Mouse (Mus musculus) frontal cortex, adult 2 months (tissue): ENCODE results near the gene Nit1. TPM values are rescaled to one million over a fixed set of nuclear protein-coding genes. Genes with fewer than 3 reads are reported as not detected.

Source experiments
- DNase-seq, 2 experiments: peaks; one replicate each; pipeline ENCODE4 v3.0.0; 2022; ENCODE audit warnings: low spot score in 1 of 2; ENCODE audit errors: extremely low spot score in 1 of 2
- polyA plus RNA-seq: library from polyadenylated mRNA; depleted of rRNA; stranded (reverse); fragments of >200 nt; gene quantifications from 2 replicates; pipeline ENCODE4 v1.2.3, GENCODE M21; 2012; rRNA removed

The Nit1 gene
- polyA plus RNA-seq, 1 experiment, result 71.3 TPM

GRCm38 (mm10) chr1:171295063-171295402 is 50.4 kb downstream of the Nit1 start:
- no peak for DNase-seq

GRCm38 (mm10) chr1:171294298-171295062 is 51.0 kb downstream of the Nit1 start, which contains the start of gene Ufc1:
Gene Ufc1 (minus strand): TSS chr1:171295024.
- DNase-seq, result peak; percentile 68 to 86

- no peak for DNase-seq
These were observed 51.5 kb downstream of the Nit1 start for GRCm38 (mm10) chr1:171293906-171294297.

- DNase-seq, result no peak
These were observed 52.1 kb downstream of the Nit1 start for GRCm38 (mm10) chr1:171293351-171293750.

- no peak for DNase-seq
These were observed 57.1 kb downstream of the Nit1 start for GRCm38 (mm10) chr1:171288328-171288727.

Other genes starting within 250 kb of the Nit1 start
- gene Cfap126, start 231.7 kb downstream of the Nit1 start, polyA plus RNA-seq, result 1.4 and 3.8 TPM in 2 replicates
- 206 and 256 TPM in 2 replicates for gene Sdhc, start 195.0 kb downstream of the Nit1 start, polyA plus RNA-seq
- 1.4 and 2.2 TPM in 2 replicates for gene Mpz, start 194.9 kb downstream of the Nit1 start, polyA plus RNA-seq
- 514 and 520 TPM in 2 replicates for gene Pcp4l1, start 149.4 kb downstream of the Nit1 start, polyA plus RNA-seq
- 0.10 and 0.17 TPM in 2 replicates for gene Nr1i3, start 131.7 kb downstream of the Nit1 start, polyA plus RNA-seq
- 75.9 and 77.3 TPM in 2 replicates for gene Tomm40l, start 123.1 kb downstream of the Nit1 start, polyA plus RNA-seq
- 3.9 and 5.2 TPM in 2 replicates for gene Apoa2, start 120.6 kb downstream of the Nit1 start, polyA plus RNA-seq
- gene Fcer1g, start 111.3 kb downstream of the Nit1 start, polyA plus RNA-seq, result 37.1 and 40.6 TPM in 2 replicates
- gene Adamts4, start 95.2 kb downstream of the Nit1 start, polyA plus RNA-seq, result 10.2 and 10.9 TPM in 2 replicates
- 212 and 225 TPM in 2 replicates for gene Ndufs2, start 94.3 kb downstream of the Nit1 start, polyA plus RNA-seq
- 65.2 and 73.7 TPM in 2 replicates for gene B4galt3, start 75.3 kb downstream of the Nit1 start, polyA plus RNA-seq
- gene Ppox, start 64.5 kb downstream of the Nit1 start, polyA plus RNA-seq, result 69.4 and 83.5 TPM in 2 replicates
- 73.0 and 83.2 TPM in 2 replicates for gene Usp21, start 57.7 kb downstream of the Nit1 start, polyA plus RNA-seq
- 90.5 and 94.3 TPM in 2 replicates for gene Ufc1, start 50.6 kb downstream of the Nit1 start, polyA plus RNA-seq
- 54.6 and 58.1 TPM in 2 replicates for gene Dedd, start 16.5 kb downstream of the Nit1 start, polyA plus RNA-seq
- 137 and 151 TPM in 2 replicates for gene Pfdn2, start within 50 bp of the Nit1 start, polyA plus RNA-seq
- 7.9 and 9.0 TPM in 2 replicates for gene Klhdc9, start 15.2 kb upstream of the Nit1 start, polyA plus RNA-seq
- 2.6 and 3.1 TPM in 2 replicates for gene Nectin4, start 24.5 kb upstream of the Nit1 start, polyA plus RNA-seq
- 1.4 and 1.8 TPM in 2 replicates for gene Arhgap30, start 43.3 kb upstream of the Nit1 start, polyA plus RNA-seq
- gene Usf1, start 65.7 kb upstream of the Nit1 start, polyA plus RNA-seq, result 105 and 119 TPM in 2 replicates
- 4.1 and 5.0 TPM in 2 replicates for gene Tstd1, start 73.2 kb upstream of the Nit1 start, polyA plus RNA-seq
- gene F11r, start 91.9 kb upstream of the Nit1 start, polyA plus RNA-seq, result 8.6 and 9.5 TPM in 2 replicates
- 6.4 and 7.3 TPM in 2 replicates for gene Alyref2, start 157.8 kb upstream of the Nit1 start, polyA plus RNA-seq
- not detected in 2 replicates for gene Itln1, start 189.6 kb upstream of the Nit1 start, polyA plus RNA-seq
- 0.04 TPM in 1 of 2 replicates, not detected in the other for gene Cd244a, start 213.5 kb upstream of the Nit1 start, polyA plus RNA-seq